Mouse (Mus musculus): ENCODE data around the gene CK137956.

The CK137956 gene

GRCm38 (mm10) chr4:127907151-127907550 is 63.6 kb downstream of the CK137956 start:
- DNase-seq = no peak

- DNase-seq = no peak
Observed at GRCm38 (mm10) chr4:127903954-127904353, 66.8 kb downstream of the CK137956 start.

GRCm38 (mm10) chr4:127900893-127901456 is 69.8 kb downstream of the CK137956 start:
- DNase-seq = no peak

GRCm38 (mm10) chr4:127889071-127889470 is 81.7 kb downstream of the CK137956 start:
- DNase-seq = no peak

- no peak for DNase-seq
Observed at GRCm38 (mm10) chr4:127878966-127879365, 91.8 kb downstream of the CK137956 start.
